Mouse (Mus musculus) bone marrow, adult 2 months (tissue): Measurements from ENCODE around the gene Pigw. TPM values are rescaled to one million over a fixed set of nuclear protein-coding genes. Genes with fewer than 3 reads are reported as not detected.

Source experiments
- H3K27ac ChIP-seq: fragments of 200-500 bp; 2 replicates; pipeline ENCODE4 v1.5.1; 2012; ENCODE audit warnings: low read depth, mild to moderate bottlenecking, control low read depth, inconsistent platforms, low read length; ENCODE audit not compliant: control insufficient read depth, poor library complexity, insufficient read depth
- H3K4me1 ChIP-seq: fragments of 200-500 bp; 2 replicates; pipeline ENCODE4 v1.6.1; 2011; ENCODE audit warnings: low read length; ENCODE audit not compliant: control insufficient read depth, insufficient read depth
- H3K4me3 ChIP-seq: fragments of 200-500 bp; replicated peaks from 2 replicates; pipeline ENCODE3; 2011; ENCODE audit warnings: mild to moderate bottlenecking, low read depth, low read length, control low read depth; ENCODE audit not compliant: control insufficient read depth
- CTCF ChIP-seq: fragments of 200-500 bp; IDR thresholded peaks from 2 replicates; pipeline ENCODE4 v1.5.1; 2011; ENCODE audit warnings: low read length, control low read depth; ENCODE audit not compliant: control insufficient read depth, insufficient read depth
- POLR2A ChIP-seq: fragments of 200-500 bp; IDR thresholded peaks from 2 replicates; pipeline ENCODE4 v1.6.1; 2011; ENCODE audit warnings: low read depth, mild to moderate bottlenecking, control low read depth, low read length, borderline replicate concordance; ENCODE audit not compliant: control insufficient read depth
- WGBS: fragments of 180-500 bp; shearing (Covaris S2); methylation state at CpG from one replicate; pipeline ENCODE4 v1.1.7; 2018; 5-methylcytosine and 5-hydroxymethylcytosine counted together
- polyA plus RNA-seq: library from polyadenylated mRNA; stranded (reverse); fragments of >200 nt; gene quantifications from 2 replicates; pipeline ENCODE4 v1.2.4, GENCODE M21; 2011; ENCODE audit warnings: low replicate concordance; ENCODE audit not compliant: missing spikeins, insufficient read depth, insufficient read length

The Pigw gene
- polyA plus RNA-seq, result 2.7 and 2.9 TPM in 2 replicates

GRCm38 (mm10) chr11:84879772-84880464 lies at the start of gene Pigw, which contains the start of gene Myo19:
Gene Pigw, minus strand, starts transcription at chr11:84880285.
Gene Myo19, plus strand, starts transcription at chr11:84880148.
- Histone ChIP-seq H3K27ac (peak within 1 kb of the TSS; percentile 89), H3K4me3 (peak within 1 kb of the TSS; percentile 84), H3K4me1 (no peaks in the 10 kb centered on the region)
- TF ChIP-seq POLR2A, result peak; percentile 61; the same call in 1 of the 2 replicates
- TF ChIP-seq CTCF, result no peak; the same call in 1 of the 2 replicates
- WGBS, result under 1% methylated on average over 81 of the region's 81 CpGs

GRCm38 (mm10) chr11:84920981-84921380 lies 40.9 kb upstream of the Pigw start:
- Histone ChIP-seq H3K4me1 (no peaks in the 10 kb centered on the region; the same call in 1 of the 2 replicates), H3K27ac (no peak overlapping the region), H3K4me3 (no peak overlapping the region)
- TF ChIP-seq POLR2A, result no peak
- TF ChIP-seq CTCF, result no peak
- WGBS, result 79% methylated on average over 8 of the region's 8 CpGs

DNA sequence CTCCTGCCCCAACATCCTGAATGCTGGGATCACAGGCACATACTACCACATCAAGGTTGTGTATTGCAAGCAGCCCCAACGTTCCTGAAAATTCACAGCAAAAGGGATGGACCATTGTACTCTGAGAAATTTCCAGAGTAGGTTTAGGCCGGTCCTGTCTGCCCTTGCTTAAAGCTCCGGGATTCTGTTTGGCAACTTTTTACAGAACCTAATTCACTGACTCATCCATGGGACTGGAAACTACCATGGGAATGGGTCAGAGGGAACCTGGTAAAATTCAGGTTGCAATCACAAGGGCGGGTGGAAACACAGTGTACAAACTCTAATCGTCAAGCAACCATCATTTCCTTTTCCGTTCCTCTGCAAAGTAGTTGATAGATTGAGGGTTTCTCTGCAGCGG lies 39.9 kb upstream of the Pigw start:
- H3K27ac ChIP-seq, result no peak overlapping the region
- H3K4me3 ChIP-seq, result no peak overlapping the region
- H3K4me1 ChIP-seq, result no peaks in the 10 kb centered on the region; the same call in 1 of the 2 replicates
- 48% methylated on average over 7 of the region's 7 CpGs for WGBS
- no peak for TF ChIP-seq POLR2A

- no peak for TF ChIP-seq POLR2A
- peak; percentile 48; the same call in 1 of the 2 replicates for TF ChIP-seq CTCF
- Histone ChIP-seq H3K4me3 (no peak overlapping the region), H3K27ac (no peak overlapping the region), H3K4me1 (no peaks in the 10 kb centered on the region; the same call in 1 of the 2 replicates)
- 20% methylated on average over 3 of the region's 3 CpGs for WGBS
These were observed 39.2 kb upstream of the Pigw start for GRCm38 (mm10) chr11:84919276-84919675.

DNA sequence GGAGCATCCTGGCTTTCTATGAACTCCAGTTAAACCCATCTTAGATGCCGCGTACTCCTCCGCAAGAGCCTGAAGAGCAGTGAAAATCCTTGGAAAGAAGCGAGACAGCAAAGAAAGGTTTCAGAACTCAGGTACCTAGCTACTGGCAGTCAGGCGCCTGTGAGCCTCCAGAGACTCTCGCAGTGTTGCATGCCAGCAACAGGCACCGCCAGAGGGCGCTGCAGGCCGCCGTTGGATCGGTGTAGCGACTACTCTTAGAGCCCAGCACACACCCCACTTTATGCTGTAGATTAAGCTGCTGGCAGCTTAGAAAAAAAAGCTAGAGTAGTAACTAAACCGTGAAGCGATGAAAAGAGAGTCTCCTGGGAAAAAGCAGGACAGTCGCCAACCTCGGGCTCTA lies 38.3 kb upstream of the Pigw start:
- WGBS, result 8% methylated on average over 16 of the region's 16 CpGs
- Histone ChIP-seq H3K4me3 (no peak overlapping the region), H3K4me1 (no peaks in the 10 kb centered on the region; the same call in 1 of the 2 replicates), H3K27ac (no peak overlapping the region)
- TF ChIP-seq POLR2A (no peak), CTCF (peak; percentile 91)

- TF ChIP-seq POLR2A, result no peak
- TF ChIP-seq CTCF, result no peak
- Histone ChIP-seq H3K4me3 (no peak overlapping the region), H3K27ac (no peak overlapping the region), H3K4me1 (no peaks in the 10 kb centered on the region; the same call in 1 of the 2 replicates)
- WGBS, result 70% methylated on average over 7 of the region's 7 CpGs
These were observed 36.7 kb upstream of the Pigw start for GRCm38 (mm10) chr11:84916703-84917300.

GRCm38 (mm10) chr11:84916053-84916702 lies 36.1 kb upstream of the Pigw start, which contains the start of gene Znhit3:
Gene Znhit3, minus strand, starts transcription at chr11:84916366.
- Histone ChIP-seq H3K27ac (no peak within 1 kb of the TSS), H3K4me1 (no peaks in the 10 kb centered on the region; the same call in 1 of the 2 replicates), H3K4me3 (peak within 1 kb of the TSS; percentile 81)
- 5% methylated on average over 34 of the region's 34 CpGs for WGBS
- TF ChIP-seq POLR2A (peak; percentile 25; the same call in 1 of the 2 replicates), CTCF (no peak)

GRCm38 (mm10) chr11:84914673-84915072 lies 34.6 kb upstream of the Pigw start:
- 80% methylated on average over 5 of the region's 5 CpGs for WGBS
- Histone ChIP-seq H3K4me1 (no peaks in the 10 kb centered on the region; the same call in 1 of the 2 replicates), H3K4me3 (no peak overlapping the region), H3K27ac (no peak overlapping the region)
- TF ChIP-seq POLR2A (no peak), CTCF (peak; percentile 23; the same call in 1 of the 2 replicates)
